Mouse (Mus musculus): ENCODE measurements around the gene Polr2m. TPM values are rescaled to one million over a fixed set of nuclear protein-coding genes. Genes with fewer than 3 reads are reported as not detected.

The Polr2m gene
- polyA plus RNA-seq, 1 experiment from 2014 or later, result 585 TPM

DNA sequence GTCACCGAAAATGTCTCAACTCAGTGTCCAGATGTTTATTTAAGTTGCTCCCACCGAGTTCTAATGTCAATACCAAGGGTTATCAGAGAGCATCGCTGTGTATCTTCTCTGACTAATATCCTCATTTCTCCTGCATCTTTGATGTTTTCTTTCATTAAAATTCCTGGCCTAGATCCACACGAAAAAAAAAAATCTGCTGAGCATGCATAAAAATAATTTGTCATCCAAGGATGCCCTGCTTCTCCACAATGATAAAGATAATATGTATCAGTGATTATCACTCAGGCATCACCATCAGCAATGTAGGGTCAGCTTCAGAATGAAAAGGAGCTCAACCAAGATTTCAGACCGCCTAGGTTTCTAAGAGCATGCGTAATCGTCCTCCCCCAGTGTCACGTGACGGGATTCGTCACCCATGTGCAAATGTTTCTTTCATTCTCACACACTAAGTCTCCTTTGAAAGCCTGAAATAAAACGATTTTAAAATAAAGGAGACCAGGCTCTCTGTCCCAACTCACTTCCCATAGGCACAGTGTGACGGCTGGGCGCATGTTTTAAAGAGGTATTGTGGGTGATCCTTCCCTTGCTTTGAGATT lies 22.6 kb downstream of the Polr2m start:
- 82% methylated on average over 13 of the region's 13 CpGs for WGBS
- Histone ChIP-seq H3K4me3 (no peak overlapping the region), H3K4me1 (peaks cover 12% of the 10 kb centered on the region), H3K27me3 (replicated peaks; ENCODE audit: low read depth, poor library complexity, severe bottlenecking) (no peaks in the 10 kb centered on the region), H3K9me3 (no peaks in the 10 kb centered on the region), H3K27ac (replicated peaks) (no peak overlapping the region), H3K36me3 (replicated peaks) (no peaks in the 10 kb centered on the region)
- DNase-seq (ENCODE audit: low spot score), result no peak

DNA sequence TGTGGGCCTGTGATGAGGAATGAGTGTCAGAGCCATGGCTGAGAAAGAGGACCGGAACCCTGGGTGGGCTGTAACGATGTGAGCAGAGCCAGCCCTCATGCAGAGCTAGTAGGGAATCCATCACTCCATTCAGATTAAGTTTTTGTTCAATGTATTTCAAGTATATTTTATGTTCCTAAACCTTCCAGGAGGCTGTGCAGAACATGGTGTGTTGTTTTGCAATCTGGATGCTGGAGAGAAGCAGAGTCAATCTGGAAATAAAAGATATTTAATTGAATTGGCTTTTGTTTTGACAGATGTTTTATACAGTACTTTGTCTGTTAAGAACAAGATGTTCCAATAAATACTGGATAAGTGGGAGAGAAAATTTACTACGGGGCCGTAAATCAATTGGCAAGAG lies 29.0 kb downstream of the Polr2m start:
- Histone ChIP-seq H3K27me3 (replicated peaks; ENCODE audit: low read depth, poor library complexity, severe bottlenecking) (0 out of 2 replicates have a peak, but pooled peaks cover 9% of the 10 kb centered on the region), H3K36me3 (replicated peaks) (no peaks in the 10 kb centered on the region), H3K4me3 (no peak overlapping the region), H3K4me1 (peaks cover 20% of the 10 kb centered on the region), H3K9me3 (no peaks in the 10 kb centered on the region), H3K27ac (replicated peaks) (no peak overlapping the region)
- DNase-seq (ENCODE audit: low spot score), result no peak
- 93% methylated on average over 4 of the region's 4 CpGs for WGBS

GRCm38 (mm10) chr9:71453917-71454316 lies 31.8 kb downstream of the Polr2m start:
- H3K36me3 ChIP-seq (replicated peaks), result no peaks in the 10 kb centered on the region
- peaks cover 34% of the 10 kb centered on the region for H3K4me1 ChIP-seq
- no peak overlapping the region for H3K4me3 ChIP-seq
- no peak overlapping the region for H3K27ac ChIP-seq (replicated peaks)
- DNase-seq (ENCODE audit: low spot score), result no peak
- 77% methylated on average over 5 of the region's 5 CpGs for WGBS
- H3K27me3 ChIP-seq (replicated peaks; ENCODE audit: low read depth, poor library complexity, severe bottlenecking), result 0 out of 2 replicates have a peak, but pooled peaks cover 13% of the 10 kb centered on the region
- no peaks in the 10 kb centered on the region for H3K9me3 ChIP-seq

DNA sequence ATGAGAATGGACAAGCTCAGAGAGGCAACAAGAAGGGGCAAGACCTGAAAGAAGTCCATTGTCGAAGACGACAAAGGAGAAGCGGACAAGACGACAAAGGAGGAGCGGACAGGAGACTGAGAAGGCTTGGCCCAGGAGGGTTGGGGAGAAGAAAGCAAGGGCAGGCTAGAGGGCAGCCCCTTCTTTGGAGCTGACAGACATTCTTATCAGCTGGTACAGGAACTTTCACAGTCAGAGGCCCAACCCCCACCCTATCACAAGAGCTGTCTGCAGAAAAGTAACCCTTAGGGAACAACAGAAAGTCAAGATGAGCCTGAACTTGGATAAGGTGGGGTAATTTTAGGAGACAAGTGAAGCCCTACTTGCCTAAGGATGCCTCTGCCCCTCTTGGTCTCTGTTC lies 32.4 kb downstream of the Polr2m start:
- no peak for DNase-seq (ENCODE audit: low spot score)
- 0 out of 2 replicates have a peak, but pooled peaks cover 14% of the 10 kb centered on the region for H3K27me3 ChIP-seq (replicated peaks; ENCODE audit: low read depth, poor library complexity, severe bottlenecking)
- H3K4me1 ChIP-seq, result peaks cover 34% of the 10 kb centered on the region
- no peaks in the 10 kb centered on the region for H3K36me3 ChIP-seq (replicated peaks)
- H3K4me3 ChIP-seq, result no peak overlapping the region
- H3K27ac ChIP-seq (replicated peaks), result no peak overlapping the region
- WGBS, result 80% methylated on average over 5 of the region's 5 CpGs
- H3K9me3 ChIP-seq, result no peaks in the 10 kb centered on the region

GRCm38 (mm10) chr9:71450626-71451025 lies 35.1 kb downstream of the Polr2m start:
- H3K27ac ChIP-seq (replicated peaks), result peak overlapping the region; percentile 32; the same call in 1 of the 2 replicates
- WGBS, result 71% methylated on average over 6 of the region's 6 CpGs
- no peak overlapping the region for H3K4me3 ChIP-seq
- no peak for DNase-seq (ENCODE audit: low spot score)
- H3K4me1 ChIP-seq, result peaks cover 38% of the 10 kb centered on the region
- H3K36me3 ChIP-seq (replicated peaks), result no peaks in the 10 kb centered on the region
- H3K9me3 ChIP-seq, result no peaks in the 10 kb centered on the region
- 0 out of 2 replicates have a peak, but pooled peaks cover 14% of the 10 kb centered on the region for H3K27me3 ChIP-seq (replicated peaks; ENCODE audit: low read depth, poor library complexity, severe bottlenecking)

DNA sequence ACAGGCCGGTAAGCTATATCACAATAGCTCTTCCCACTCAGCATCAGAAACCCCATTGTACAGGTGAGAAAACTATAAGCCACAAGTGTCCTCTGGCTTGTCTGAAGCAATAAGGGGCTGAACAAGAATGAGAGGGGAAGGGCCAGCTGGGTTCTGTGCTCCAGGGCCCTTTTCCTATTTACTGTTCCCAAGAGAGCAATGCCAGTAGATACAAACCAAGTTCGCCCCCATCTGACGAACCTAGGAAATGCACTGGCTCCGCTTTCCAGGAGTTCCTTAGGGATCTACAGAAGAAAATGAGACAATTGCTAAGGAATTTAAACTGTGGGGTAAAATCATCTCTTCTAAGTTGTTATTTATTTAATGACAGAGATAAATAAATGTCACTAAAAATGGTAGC lies 38.2 kb downstream of the Polr2m start:
- peaks cover 30% of the 10 kb centered on the region for H3K4me1 ChIP-seq
- H3K27me3 ChIP-seq (replicated peaks; ENCODE audit: low read depth, poor library complexity, severe bottlenecking), result 0 out of 2 replicates have a peak, but pooled peaks cover 12% of the 10 kb centered on the region
- H3K9me3 ChIP-seq, result no peaks in the 10 kb centered on the region
- peak; percentile 66 for DNase-seq (ENCODE audit: low spot score)
- H3K36me3 ChIP-seq (replicated peaks), result no peaks in the 10 kb centered on the region
- no peak overlapping the region for H3K27ac ChIP-seq (replicated peaks)
- no peak overlapping the region for H3K4me3 ChIP-seq
- 36% methylated on average over 4 of the region's 4 CpGs for WGBS

GRCm38 (mm10) chr9:71445308-71445707 lies 40.4 kb downstream of the Polr2m start:
- H3K4me3 ChIP-seq, result no peak overlapping the region
- no peak for DNase-seq (ENCODE audit: low spot score)
- no peaks in the 10 kb centered on the region for H3K36me3 ChIP-seq (replicated peaks)
- no peak overlapping the region for H3K27ac ChIP-seq (replicated peaks)
- H3K9me3 ChIP-seq, result no peaks in the 10 kb centered on the region
- 0 out of 2 replicates have a peak, but pooled peaks cover 4% of the 10 kb centered on the region for H3K27me3 ChIP-seq (replicated peaks; ENCODE audit: low read depth, poor library complexity, severe bottlenecking)
- peaks cover 8% of the 10 kb centered on the region for H3K4me1 ChIP-seq
- WGBS, result 86% methylated on average over 2 of the region's 2 CpGs

GRCm38 (mm10) chr9:71438146-71438545 lies 47.6 kb downstream of the Polr2m start:
- DNase-seq (ENCODE audit: low spot score), result no peak
- Histone ChIP-seq H3K27ac (replicated peaks) (no peak overlapping the region), H3K4me1 (no peaks in the 10 kb centered on the region), H3K36me3 (replicated peaks) (no peaks in the 10 kb centered on the region), H3K4me3 (no peak overlapping the region), H3K27me3 (replicated peaks; ENCODE audit: low read depth, poor library complexity, severe bottlenecking) (no peaks in the 10 kb centered on the region), H3K9me3 (no peaks in the 10 kb centered on the region)
- WGBS, result 86% methylated on average over 2 of the region's 2 CpGs

Other genes starting within 250 kb of the Polr2m start
- gene Myzap, start 106.4 kb upstream of the Polr2m start, polyA plus RNA-seq (2016; fragmentation: Nextera tagmentation; extraction: Ambion mirVana), result 6.4 and 7.1 TPM in 2 replicates